Mouse (Mus musculus): ENCODE results near the gene Mipol1. TPM values are rescaled to one million over a fixed set of nuclear protein-coding genes. Genes with fewer than 3 reads are reported as not detected.
"Not testable (repeated sequence)": the region's sequence is repeated elsewhere in the genome, so short reads cannot be mapped to it uniquely, and the experiment has no call there.

Gene Mipol1
- polyA plus RNA-seq, 1 experiment = 0.70 TPM

- Histone ChIP-seq H3K27me3 (ENCODE audit: control insufficient read depth, insufficient read depth, insufficient read length) (no peaks in the 10 kb centered on the region), H3ac (ENCODE audit: control insufficient read depth, insufficient read length, low read depth) (no peak overlapping the region), H3K36me3 (ENCODE audit: control insufficient read depth, insufficient read depth) (no peaks in the 10 kb centered on the region), H3K4me3 (ENCODE audit: insufficient read depth, poor library complexity, severe bottlenecking) (no peak overlapping the region), H3K79me3 (ENCODE audit: low read depth) (no peaks in the 10 kb centered on the region), H3K79me2 (ENCODE audit: control insufficient read depth, insufficient read depth) (no peaks in the 10 kb centered on the region)
- TF ChIP-seq CEBPB (IDR thresholded peaks at IDR 0.05; ENCODE audit: low read depth) (no peak), MYOG (IDR thresholded peaks at IDR 0.05; ENCODE audit: control insufficient read depth, extremely low read depth, insufficient read length) (no peak), MAX (IDR thresholded peaks at IDR 0.05) (no peak), FOSL1 (IDR thresholded peaks at IDR 0.05; ENCODE audit: insufficient read depth, low read length, poor library complexity, severe bottlenecking) (no peak), MYOD1 (IDR thresholded peaks at IDR 0.05; ENCODE audit: control insufficient read depth, insufficient read length, low read depth) (no peak), USF1 (IDR thresholded peaks at IDR 0.05; ENCODE audit: low read depth) (no peak), CTCF (IDR thresholded peaks at IDR 0.05; ENCODE audit: control insufficient read depth, insufficient read depth, insufficient read length) (no peak)
Measured at GRCm38 (mm10) chr12:57402360-57402759, 172.1 kb downstream of the Mipol1 start.

- Histone ChIP-seq H3K36me3 (ENCODE audit: control insufficient read depth, insufficient read depth) (no peaks in the 10 kb centered on the region), H3K79me3 (ENCODE audit: low read depth) (no peaks in the 10 kb centered on the region), H3K27me3 (ENCODE audit: control insufficient read depth, insufficient read depth, insufficient read length) (no peaks in the 10 kb centered on the region), H3K4me3 (ENCODE audit: insufficient read depth, poor library complexity, severe bottlenecking) (no peak overlapping the region), H3K79me2 (ENCODE audit: control insufficient read depth, insufficient read depth) (no peaks in the 10 kb centered on the region), H3ac (ENCODE audit: control insufficient read depth, insufficient read length, low read depth) (no peak overlapping the region)
- no peak for TF ChIP-seq MAX (IDR thresholded peaks at IDR 0.05)
- no peak for TF ChIP-seq USF1 (IDR thresholded peaks at IDR 0.05; ENCODE audit: low read depth)
- TF ChIP-seq CEBPB (IDR thresholded peaks at IDR 0.05; ENCODE audit: low read depth) = no peak
- no peak for TF ChIP-seq MYOG (IDR thresholded peaks at IDR 0.05; ENCODE audit: control insufficient read depth, extremely low read depth, insufficient read length)
- no peak for TF ChIP-seq FOSL1 (IDR thresholded peaks at IDR 0.05; ENCODE audit: insufficient read depth, low read length, poor library complexity, severe bottlenecking)
- TF ChIP-seq CTCF (IDR thresholded peaks at IDR 0.05; ENCODE audit: control insufficient read depth, insufficient read depth, insufficient read length) = no peak
- no peak for TF ChIP-seq MYOD1 (IDR thresholded peaks at IDR 0.05; ENCODE audit: control insufficient read depth, insufficient read length, low read depth)
Measured at GRCm38 (mm10) chr12:57409976-57410375, 179.7 kb downstream of the Mipol1 start.

- no peaks in the 10 kb centered on the region for H3K79me2 ChIP-seq (ENCODE audit: control insufficient read depth, insufficient read depth)
- TF ChIP-seq USF1 (IDR thresholded peaks at IDR 0.05; ENCODE audit: low read depth) (no peak), CTCF (IDR thresholded peaks at IDR 0.05; ENCODE audit: control insufficient read depth, insufficient read depth, insufficient read length) (no peak), MYOG (IDR thresholded peaks at IDR 0.05; ENCODE audit: control insufficient read depth, extremely low read depth, insufficient read length) (no peak), MYOD1 (IDR thresholded peaks at IDR 0.05; ENCODE audit: control insufficient read depth, insufficient read length, low read depth) (no peak), FOSL1 (IDR thresholded peaks at IDR 0.05; ENCODE audit: insufficient read depth, low read length, poor library complexity, severe bottlenecking) (no peak), CEBPB (IDR thresholded peaks at IDR 0.05; ENCODE audit: low read depth) (no peak), MAX (IDR thresholded peaks at IDR 0.05) (no peak)
- H3K27me3 ChIP-seq (ENCODE audit: control insufficient read depth, insufficient read depth, insufficient read length) = no peaks in the 10 kb centered on the region
- H3K79me3 ChIP-seq (ENCODE audit: low read depth) = no peaks in the 10 kb centered on the region
- H3ac ChIP-seq (ENCODE audit: control insufficient read depth, insufficient read length, low read depth) = no peak overlapping the region
- H3K36me3 ChIP-seq (ENCODE audit: control insufficient read depth, insufficient read depth) = no peaks in the 10 kb centered on the region
- no peak overlapping the region for H3K4me3 ChIP-seq (ENCODE audit: insufficient read depth, poor library complexity, severe bottlenecking)
Measured at GRCm38 (mm10) chr12:57413833-57414232, 183.6 kb downstream of the Mipol1 start.

- no peak for TF ChIP-seq USF1 (IDR thresholded peaks at IDR 0.05; ENCODE audit: low read depth)
- no peak for TF ChIP-seq CTCF (IDR thresholded peaks at IDR 0.05; ENCODE audit: control insufficient read depth, insufficient read depth, insufficient read length)
- TF ChIP-seq FOSL1 (IDR thresholded peaks at IDR 0.05; ENCODE audit: insufficient read depth, low read length, poor library complexity, severe bottlenecking) = no peak
- TF ChIP-seq MYOG (IDR thresholded peaks at IDR 0.05; ENCODE audit: control insufficient read depth, extremely low read depth, insufficient read length) = no peak
- no peak for TF ChIP-seq CEBPB (IDR thresholded peaks at IDR 0.05; ENCODE audit: low read depth)
- TF ChIP-seq MYOD1 (IDR thresholded peaks at IDR 0.05; ENCODE audit: control insufficient read depth, insufficient read length, low read depth) = no peak
- Histone ChIP-seq H3K79me3 (ENCODE audit: low read depth) (no peaks in the 10 kb centered on the region), H3K36me3 (ENCODE audit: control insufficient read depth, insufficient read depth) (no peaks in the 10 kb centered on the region), H3K27me3 (ENCODE audit: control insufficient read depth, insufficient read depth, insufficient read length) (no peaks in the 10 kb centered on the region), H3ac (ENCODE audit: control insufficient read depth, insufficient read length, low read depth) (no peak overlapping the region), H3K4me3 (ENCODE audit: insufficient read depth, poor library complexity, severe bottlenecking) (no peak overlapping the region), H3K79me2 (ENCODE audit: control insufficient read depth, insufficient read depth) (no peaks in the 10 kb centered on the region)
Measured at GRCm38 (mm10) chr12:57424902-57425301, 194.7 kb downstream of the Mipol1 start.

GRCm38 (mm10) chr12:57428243-57428642 is 198.0 kb downstream of the Mipol1 start:
- TF ChIP-seq MYOD1 (IDR thresholded peaks at IDR 0.05; ENCODE audit: control insufficient read depth, insufficient read length, low read depth) (no peak), USF1 (IDR thresholded peaks at IDR 0.05; ENCODE audit: low read depth) (no peak), FOSL1 (IDR thresholded peaks at IDR 0.05; ENCODE audit: insufficient read depth, low read length, poor library complexity, severe bottlenecking) (no peak), CTCF (IDR thresholded peaks at IDR 0.05; ENCODE audit: control insufficient read depth, insufficient read depth, insufficient read length) (no peak), MAX (IDR thresholded peaks at IDR 0.05) (no peak), CEBPB (IDR thresholded peaks at IDR 0.05; ENCODE audit: low read depth) (no peak), MYOG (IDR thresholded peaks at IDR 0.05; ENCODE audit: control insufficient read depth, extremely low read depth, insufficient read length) (no peak)
- no peaks in the 10 kb centered on the region for H3K79me2 ChIP-seq (ENCODE audit: control insufficient read depth, insufficient read depth)
- H3K36me3 ChIP-seq (ENCODE audit: control insufficient read depth, insufficient read depth) = no peaks in the 10 kb centered on the region
- no peaks in the 10 kb centered on the region for H3K79me3 ChIP-seq (ENCODE audit: low read depth)
- H3ac ChIP-seq (ENCODE audit: control insufficient read depth, insufficient read length, low read depth) = no peak overlapping the region
- no peak overlapping the region for H3K4me3 ChIP-seq (ENCODE audit: insufficient read depth, poor library complexity, severe bottlenecking)
- no peaks in the 10 kb centered on the region for H3K27me3 ChIP-seq (ENCODE audit: control insufficient read depth, insufficient read depth, insufficient read length)

- Histone ChIP-seq H3K79me2 (ENCODE audit: control insufficient read depth, insufficient read depth) (no peaks in the 10 kb centered on the region), H3ac (ENCODE audit: control insufficient read depth, insufficient read length, low read depth) (no peak overlapping the region), H3K27me3 (ENCODE audit: control insufficient read depth, insufficient read depth, insufficient read length) (no peaks in the 10 kb centered on the region), H3K4me3 (ENCODE audit: insufficient read depth, poor library complexity, severe bottlenecking) (no peak overlapping the region), H3K36me3 (ENCODE audit: control insufficient read depth, insufficient read depth) (no peaks in the 10 kb centered on the region), H3K79me3 (ENCODE audit: low read depth) (no peaks in the 10 kb centered on the region)
- TF ChIP-seq USF1 (IDR thresholded peaks at IDR 0.05; ENCODE audit: low read depth) = no peak
- no peak for TF ChIP-seq MYOG (IDR thresholded peaks at IDR 0.05; ENCODE audit: control insufficient read depth, extremely low read depth, insufficient read length)
- no peak for TF ChIP-seq CEBPB (IDR thresholded peaks at IDR 0.05; ENCODE audit: low read depth)
- TF ChIP-seq FOSL1 (IDR thresholded peaks at IDR 0.05; ENCODE audit: insufficient read depth, low read length, poor library complexity, severe bottlenecking) = no peak
- no peak for TF ChIP-seq MAX (IDR thresholded peaks at IDR 0.05)
- no peak for TF ChIP-seq MYOD1 (IDR thresholded peaks at IDR 0.05; ENCODE audit: control insufficient read depth, insufficient read length, low read depth)
- TF ChIP-seq CTCF (IDR thresholded peaks at IDR 0.05; ENCODE audit: control insufficient read depth, insufficient read depth, insufficient read length) = no peak
Measured at GRCm38 (mm10) chr12:57428767-57429166, 198.5 kb downstream of the Mipol1 start.

GRCm38 (mm10) chr12:57436939-57437659 is 206.9 kb downstream of the Mipol1 start:
- not testable (repeated sequence) for H3K79me2 ChIP-seq (ENCODE audit: control insufficient read depth, insufficient read depth); H3K4me3 ChIP-seq (ENCODE audit: insufficient read depth, poor library complexity, severe bottlenecking); H3K27me3 ChIP-seq (ENCODE audit: control insufficient read depth, insufficient read depth, insufficient read length); H3K36me3 ChIP-seq (ENCODE audit: control insufficient read depth, insufficient read depth); H3ac ChIP-seq (ENCODE audit: control insufficient read depth, insufficient read length, low read depth); H3K79me3 ChIP-seq (ENCODE audit: low read depth)
